Mouse (Mus musculus) kidney, adult 8-10 months (tissue): Measurements from ENCODE around the gene Abat.

Experiments
- DNase-seq, 2 experiments: peaks; one replicate each; pipeline ENCODE4 v3.0.0; 2022

Gene Abat

DNA sequence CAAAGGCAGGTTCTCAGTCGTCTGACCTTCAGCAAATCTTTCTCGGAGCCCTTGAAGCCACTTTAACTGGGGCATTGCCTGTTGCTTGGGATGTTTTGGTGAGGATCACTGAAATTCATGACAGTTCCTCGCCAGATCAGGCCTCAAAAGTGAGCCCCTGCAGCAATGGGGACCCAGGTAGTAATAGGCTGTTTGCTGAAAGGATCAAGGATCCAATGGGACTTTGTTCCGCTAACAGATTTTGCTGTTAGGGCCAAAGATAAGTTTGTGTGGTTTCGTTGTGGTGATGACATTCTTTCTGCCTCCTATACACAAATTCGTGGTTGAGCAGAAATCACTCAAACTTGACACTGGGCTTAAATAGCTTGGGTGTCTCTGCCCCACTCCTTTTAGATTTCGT is 124.9 kb downstream of the Abat start:
- no peak for DNase-seq

DNA sequence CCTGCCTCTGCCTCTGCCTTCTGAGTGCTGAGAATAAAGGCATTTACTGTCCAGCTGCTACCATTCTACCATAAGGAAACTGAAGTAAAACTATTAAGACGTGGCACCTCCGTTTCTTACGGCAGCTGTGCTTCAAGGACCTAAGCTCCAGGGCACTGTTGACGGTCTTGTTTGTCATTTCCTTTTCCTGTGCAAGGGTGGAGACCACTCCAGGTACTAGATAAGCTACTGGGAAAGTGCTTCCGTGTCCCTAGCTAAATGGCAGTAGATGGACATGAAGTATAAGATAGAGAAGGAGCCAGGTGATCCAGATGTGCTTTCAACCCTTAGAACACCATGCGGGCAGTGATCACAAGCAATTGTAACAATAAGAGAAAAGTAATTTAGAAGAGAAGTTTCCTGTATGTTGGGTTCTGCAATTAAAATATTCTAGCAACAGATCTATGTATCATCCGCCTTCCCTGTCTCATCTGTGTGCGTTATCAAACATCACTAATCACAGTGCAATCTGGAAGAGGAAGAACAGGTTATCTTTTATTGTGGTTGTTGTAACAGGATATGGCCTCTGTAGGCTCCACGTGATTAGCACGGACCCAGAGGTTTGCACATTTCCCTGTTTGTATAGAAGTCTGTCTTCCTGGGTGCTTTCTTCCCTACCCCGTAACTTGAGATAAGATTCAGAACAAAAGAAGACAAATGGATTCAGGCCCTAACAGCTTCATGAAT is 126.4 kb downstream of the Abat start:
- no peak for DNase-seq

DNA sequence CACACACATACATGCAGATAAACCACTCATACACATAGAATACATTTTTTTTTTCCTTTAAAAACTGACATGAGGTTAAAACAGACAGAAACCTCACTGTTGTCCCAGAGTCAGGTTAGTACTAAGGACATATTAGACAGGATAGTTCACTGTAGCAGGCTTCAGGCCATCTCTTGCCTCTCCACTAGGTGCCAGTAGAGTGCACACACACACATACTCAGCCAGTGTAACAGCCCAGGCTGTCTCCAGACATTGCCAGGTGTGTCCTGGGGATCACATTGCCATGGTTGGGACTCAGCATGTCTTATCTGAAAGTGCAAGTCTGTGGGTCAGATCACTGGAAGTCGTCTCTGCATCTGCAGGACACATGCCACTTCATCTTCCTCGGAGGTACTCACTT is 130.6 kb downstream of the Abat start:
- peak; percentile 37 to 60 for DNase-seq

DNA sequence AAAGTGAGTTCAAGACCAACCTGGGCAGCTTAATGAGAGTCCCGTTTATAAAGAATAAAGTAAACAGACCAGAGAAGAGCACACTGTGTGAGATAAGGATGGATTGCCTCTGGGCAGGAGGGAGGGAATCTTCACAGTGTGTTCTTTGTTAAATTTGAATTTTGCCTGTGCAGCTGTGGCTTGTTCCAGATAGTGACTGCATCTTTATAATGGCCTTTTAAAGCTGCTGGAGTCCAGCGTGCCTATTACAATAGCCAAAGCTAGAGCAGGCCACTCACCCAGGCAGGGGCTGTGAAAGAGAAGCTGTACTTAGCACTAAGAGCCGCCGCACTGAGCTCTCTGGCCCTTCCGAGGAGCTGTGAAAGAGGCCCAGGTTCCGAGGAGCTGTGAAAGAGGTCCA is 132.3 kb downstream of the Abat start:
- no peak for DNase-seq

DNA sequence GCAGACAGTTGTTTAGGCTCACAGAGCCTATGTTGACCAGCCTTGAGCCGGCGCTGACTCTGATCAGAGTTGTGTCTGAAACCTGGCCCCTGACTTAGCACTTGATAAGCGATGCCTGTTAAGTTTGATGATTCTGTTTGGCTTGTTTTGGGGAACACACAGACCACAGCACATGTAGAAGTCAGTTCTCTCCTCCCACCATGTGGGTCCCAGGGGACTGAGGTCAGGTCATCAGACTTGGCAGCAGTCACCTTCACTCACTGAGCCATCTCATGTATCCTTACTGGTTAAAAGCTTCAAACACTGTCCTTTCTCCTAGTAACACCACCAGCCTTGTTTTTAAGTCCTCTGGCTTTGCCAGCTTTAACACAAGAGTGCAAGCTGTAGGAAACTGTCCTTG is 136.8 kb downstream of the Abat start:
- DNase-seq: no peak

DNA sequence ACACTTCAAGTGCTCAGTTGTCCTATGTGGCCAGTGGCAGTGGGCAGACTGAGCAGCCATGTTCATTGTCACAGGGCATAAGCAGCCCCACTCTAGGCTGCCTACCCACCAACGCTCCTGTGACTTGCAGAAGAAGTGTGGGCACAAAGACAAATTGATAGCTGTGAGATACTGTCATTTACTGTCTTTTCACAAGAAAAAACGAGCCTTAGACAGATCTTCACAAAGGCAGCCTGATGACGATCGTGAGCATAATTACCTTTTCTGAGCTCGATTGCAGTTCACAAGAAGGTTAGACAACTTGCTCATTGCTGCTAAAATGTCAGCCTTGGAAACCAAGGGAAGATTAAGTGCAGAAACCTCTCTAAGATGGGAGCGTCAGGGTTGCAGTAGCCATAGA is 141.9 kb downstream of the Abat start:
- DNase-seq: no peak

DNA sequence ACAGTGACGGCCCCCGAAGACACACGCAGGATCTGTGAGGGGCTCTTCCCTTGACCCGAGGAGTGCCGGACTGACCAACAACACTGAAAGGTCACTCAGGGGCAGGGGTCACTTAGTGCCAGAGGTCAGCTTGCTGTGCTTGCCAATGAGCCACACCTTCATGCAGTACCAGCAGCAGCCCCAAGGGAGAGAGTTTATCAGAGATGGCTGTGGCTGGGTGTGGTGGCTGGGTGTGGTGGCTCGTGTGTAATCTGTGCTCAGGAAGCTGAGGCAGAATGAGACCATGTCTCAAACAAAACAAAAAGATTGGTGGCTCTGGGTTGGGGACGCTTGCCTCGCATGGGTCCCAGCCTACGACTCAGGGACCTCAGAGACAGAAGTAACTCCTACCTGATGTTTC is 142.4 kb downstream of the Abat start:
- no peak for DNase-seq

DNA sequence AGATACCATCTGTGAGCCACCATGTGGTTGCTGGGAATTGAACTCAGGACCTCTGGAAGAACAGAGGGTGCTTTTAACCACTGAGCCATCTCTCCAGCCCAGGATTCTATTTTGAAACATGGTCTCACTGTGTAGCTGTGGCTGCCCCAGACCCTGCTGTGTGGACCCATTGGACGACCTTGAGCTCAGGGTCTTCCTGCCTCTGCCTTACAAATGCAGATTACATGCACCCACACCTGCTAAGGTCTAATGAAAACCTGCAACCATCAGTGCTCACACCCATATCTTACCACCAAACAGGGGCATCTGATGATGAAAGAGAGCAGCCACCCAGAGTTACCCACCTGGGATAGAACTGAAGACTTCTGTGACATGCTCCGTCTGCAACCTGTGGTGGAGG is 143.0 kb downstream of the Abat start:
- DNase-seq: no peak

DNA sequence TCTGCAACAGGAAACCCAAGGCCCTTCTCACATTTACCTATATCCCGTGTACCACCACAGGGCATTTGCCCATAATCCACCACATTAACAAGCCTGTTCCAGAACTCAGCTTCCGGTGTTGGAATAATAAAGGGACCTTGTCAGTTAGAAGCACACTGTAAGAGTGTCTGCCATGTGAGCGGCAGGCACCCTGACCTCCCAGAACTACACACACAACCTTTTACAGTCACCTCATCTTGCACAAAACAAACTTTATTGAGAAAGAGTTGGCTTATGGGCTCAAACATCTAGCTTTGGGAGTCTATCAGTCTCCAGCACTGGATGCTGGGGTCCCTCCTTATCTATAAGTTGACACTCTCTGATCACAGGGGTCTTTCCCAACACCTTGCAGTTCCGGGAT is 145.1 kb downstream of the Abat start:
- DNase-seq: no peak

DNA sequence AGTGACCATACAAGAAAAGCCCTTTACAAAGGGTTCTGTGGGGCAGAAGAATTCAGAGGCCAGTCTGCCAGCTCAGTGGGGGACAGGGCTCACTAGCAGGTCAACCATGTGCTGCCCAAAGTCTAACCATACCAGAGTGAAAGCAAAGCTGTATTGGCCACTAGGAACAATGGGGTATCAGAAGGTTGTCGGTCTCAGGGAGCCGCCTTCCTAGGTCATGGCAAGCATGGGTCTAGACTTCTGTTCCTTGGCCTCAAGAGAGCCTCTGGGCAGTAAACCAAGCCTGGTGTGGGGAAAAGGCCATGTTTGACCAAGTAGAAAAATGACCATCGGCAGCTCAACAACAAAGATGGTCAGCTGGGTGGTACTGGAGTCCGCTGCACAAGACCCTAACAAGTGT is 145.5 kb downstream of the Abat start:
- peak; percentile 47 to 55 for DNase-seq

DNA sequence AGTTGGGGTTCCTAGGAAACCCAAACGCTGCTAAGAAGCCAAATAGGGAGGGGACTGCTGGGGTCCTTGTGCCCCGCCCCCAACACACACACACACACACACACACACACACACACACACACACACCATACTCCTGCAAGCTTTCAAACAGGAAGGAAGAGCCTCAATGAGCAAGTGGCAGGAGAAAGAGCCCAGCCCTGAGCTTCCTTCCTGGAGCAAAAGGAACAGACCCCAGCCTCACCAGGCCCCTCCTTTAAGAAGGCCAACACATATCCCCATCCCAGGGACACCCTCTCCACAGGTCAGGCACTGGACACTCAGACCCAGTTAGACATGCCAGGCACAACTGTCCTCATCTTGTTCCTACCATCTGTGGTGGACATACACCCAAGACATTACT is 149.8 kb downstream of the Abat start:
- DNase-seq: no peak

DNA sequence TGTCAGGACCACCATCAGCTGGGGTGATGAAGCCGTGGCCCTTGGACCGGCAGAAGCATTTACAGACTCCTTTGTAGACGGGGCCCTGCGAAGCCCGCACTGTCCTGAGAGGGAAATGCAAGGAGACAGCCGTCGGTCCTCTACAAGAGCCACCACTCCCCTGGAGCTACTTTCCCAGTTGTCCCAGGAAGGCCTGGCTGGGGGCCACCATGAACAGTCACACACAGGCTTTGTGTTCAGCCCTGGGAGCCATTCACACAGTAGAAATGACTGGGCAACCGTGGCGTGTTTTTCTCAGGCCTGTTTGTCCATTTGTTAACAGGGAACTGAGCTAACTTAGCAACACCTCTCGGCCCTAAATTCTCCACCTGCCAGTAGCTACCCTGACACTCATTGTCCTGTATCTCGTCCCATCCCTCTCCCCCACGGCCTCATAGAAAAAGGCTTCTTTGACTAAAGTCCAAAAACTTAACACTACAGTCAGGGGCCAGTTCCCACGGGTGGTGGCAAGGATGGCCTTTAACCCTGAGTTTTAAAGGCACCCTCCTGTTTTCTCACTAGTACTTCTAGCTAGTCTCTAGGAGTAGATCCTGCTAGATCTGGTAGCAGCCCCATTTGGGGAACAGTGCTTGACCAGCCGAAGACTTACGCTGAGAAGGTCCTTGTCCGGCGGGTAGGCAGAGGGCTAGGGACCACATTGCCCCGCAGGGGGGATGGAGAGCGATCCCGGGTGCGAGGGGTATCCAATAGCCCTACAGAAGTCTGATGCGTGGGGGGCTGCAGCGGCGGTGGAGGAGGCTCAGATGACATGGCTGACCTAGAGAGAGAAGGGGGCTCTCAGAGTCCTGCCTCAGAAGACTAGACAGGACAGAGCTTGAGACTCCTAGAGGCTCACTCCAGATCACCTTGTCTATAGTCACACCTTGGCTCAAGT is 150.6 kb downstream of the Abat start:
- peak; percentile 59 to 62 for DNase-seq

DNA sequence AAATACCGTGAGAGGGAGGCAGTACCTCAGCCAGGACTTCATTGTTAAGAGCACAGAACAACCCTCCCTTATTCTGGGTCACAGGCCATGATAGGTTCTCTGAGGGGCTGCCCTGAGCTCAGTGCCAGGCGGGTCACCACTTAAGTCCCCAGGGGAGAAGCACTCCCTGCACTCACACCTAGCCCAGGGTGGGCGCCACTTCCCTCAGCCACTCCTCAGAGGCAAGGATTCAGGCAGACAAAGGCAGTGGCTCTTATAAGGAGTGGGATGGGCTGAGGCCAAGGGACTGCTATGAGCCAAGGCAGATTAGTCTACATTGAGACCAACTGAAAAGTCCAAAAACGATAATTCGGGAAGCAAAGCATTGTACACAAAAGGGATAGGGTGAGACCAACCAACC is 152.1 kb downstream of the Abat start:
- DNase-seq: no peak

DNA sequence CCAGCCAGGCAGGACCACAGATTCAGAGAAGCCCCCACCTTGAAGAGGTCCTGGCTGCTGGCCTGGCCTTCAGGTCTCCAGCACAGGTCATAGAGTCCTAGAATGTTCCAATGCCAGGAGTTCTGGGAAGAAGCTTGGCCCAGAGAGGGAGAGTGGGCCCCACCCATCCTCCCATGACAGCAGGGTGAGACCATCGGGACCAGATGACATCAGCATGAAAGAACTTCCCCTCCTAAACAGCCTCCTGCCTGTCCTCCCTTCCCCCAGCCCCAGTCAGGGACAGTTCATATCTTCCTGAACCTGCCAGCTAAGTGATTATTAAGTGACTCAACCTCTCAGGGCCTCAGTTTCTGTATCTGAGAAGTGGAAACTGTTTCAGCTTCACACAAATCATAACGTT is 153.2 kb downstream of the Abat start:
- DNase-seq: peak; percentile 52 to 63

DNA sequence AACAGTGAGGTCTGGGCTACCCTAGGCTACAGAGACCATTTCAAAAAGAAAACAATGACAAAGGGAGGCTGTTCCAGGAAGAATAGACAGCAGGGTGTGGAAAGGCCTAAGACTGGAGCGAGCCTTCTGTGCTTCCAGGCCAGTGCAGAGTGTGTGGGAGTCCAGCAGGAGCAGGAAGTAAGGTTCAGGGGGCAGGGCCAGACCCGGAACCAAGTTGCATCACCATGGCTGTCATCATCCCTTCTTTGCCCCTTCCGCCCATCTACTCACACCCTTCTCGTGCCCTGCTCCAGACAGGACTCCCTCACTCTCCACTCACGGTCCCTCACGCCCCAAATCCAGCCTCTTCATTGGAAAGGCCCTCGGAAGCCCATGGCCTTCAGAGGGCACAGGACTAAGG is 154.0 kb downstream of the Abat start:
- DNase-seq: no peak

DNA sequence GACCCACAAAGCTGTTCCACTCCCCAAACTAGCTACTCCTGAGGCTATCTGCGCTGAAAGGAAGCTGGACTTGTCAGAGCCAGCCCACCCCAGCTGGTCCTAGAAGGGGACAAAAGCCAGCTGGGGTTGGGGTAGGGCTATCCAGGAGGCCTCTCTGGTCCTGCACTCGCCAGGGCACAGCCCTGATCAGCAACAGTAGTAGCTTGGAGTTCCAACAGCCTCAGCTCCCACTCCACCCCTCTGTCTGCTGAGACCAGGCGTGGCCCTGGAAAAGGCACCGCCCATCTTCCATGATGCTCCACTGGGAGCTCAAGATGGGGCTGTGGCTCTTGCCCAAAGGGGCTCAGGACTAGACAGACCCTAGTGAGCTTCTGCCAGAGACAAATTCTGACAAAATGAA is 154.6 kb downstream of the Abat start:
- DNase-seq: no peak

DNA sequence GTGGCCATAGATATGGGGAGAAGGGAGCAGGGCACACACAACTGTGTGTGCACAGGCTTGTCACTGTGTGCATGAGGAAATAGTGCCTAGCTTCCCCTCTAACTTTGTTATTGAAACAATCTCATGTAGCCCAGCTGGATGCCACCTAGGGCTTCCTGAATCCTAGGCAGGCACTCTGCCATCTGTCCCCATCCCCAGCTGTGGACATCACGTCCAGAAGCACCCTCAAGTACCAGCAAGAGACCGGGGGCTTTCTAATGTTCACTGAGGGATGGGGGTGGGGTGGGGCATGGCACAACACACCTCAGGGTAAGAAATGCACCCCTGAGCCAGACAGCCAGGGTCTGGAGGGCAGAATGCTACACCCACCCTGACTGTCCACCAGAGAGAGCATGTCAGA is 155.2 kb downstream of the Abat start:
- DNase-seq: no peak

DNA sequence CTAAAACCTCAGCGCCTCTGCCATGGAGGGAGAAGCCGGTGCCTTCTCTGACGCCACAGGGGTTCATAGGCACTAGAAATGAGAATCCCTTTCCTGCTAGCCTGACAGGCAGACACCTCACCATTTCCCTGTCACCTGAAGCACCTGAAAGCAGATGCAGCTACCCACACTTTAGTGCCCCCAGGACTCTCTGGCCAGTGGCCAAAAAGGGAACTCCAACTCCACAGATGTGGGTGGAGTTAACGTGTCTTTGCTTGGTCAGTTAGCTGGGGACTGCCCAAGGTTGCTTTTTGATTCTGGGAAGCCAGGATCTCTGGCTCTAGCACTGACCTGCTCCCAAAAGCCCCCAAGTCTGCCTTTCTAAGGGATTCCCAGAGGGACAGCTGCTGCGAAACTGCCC is 156.2 kb downstream of the Abat start:
- DNase-seq: no peak

DNA sequence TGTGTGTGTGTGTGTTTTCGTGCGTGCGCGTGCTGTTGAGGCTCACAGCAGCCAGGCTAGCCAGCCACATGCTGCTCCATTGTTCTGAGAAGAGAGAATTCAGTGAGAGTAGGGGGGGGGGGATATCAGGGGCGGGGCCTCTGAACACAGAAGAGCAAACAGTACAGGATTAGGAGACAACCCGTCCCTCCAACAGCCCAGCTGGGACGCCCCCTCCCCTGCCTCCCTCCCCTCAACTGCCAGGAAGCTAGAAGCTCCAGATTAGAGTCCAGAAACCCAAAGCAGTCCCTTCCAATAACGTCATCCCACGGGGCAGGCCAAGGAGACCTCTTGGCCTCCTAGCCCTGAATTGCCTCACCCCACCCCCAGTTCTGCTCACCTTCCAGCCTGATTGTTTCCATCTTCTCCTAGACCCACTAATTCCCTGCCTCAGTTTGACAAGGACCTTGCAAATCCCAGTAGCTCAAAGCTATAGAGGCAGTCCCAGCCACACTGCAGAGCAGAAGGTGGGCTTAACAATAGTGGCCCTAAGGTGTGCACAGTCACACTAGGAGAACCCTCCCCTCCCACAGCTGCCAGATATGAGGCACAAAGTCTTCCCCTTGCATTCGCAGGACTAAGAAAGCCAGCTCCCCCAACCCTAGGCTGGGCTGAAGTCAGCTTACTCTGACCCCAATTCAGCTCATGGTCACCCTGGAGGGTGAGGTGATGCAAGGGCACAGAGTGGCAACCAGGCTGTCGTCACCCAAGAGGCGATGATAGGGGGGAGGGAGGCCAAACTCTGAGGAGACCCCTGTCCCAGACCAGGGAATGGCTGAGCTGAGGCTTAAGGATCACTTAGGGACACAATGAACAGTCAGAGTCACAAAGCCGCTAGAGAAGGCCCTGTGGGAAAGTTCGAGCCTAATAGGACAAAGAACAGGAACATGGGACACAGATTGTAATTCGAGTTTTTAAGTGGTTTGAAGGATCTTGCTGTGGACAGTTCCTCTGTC is 157.1 kb downstream of the Abat start:
- no peak for DNase-seq
